Mouse (Mus musculus) small intestine, adult 2 months (tissue): ENCODE data around the gene Zfp950. TPM values are rescaled to one million over a fixed set of nuclear protein-coding genes. Genes with fewer than 3 reads are reported as not detected.

Source experiments
- H3K27ac ChIP-seq: fragments of 200-500 bp; 2 replicates; pipeline ENCODE4 v1.5.1; 2012; ENCODE audit warnings: low read depth, low read length, control low read depth, inconsistent platforms; ENCODE audit not compliant: insufficient read depth
- H3K27me3 ChIP-seq: fragments of 200-500 bp; 2 replicates; pipeline ENCODE4 v1.6.1; 2012; ENCODE audit warnings: mild to moderate bottlenecking, moderate library complexity, low read length, inconsistent platforms; ENCODE audit not compliant: control insufficient read depth, insufficient read depth
- H3K36me3 ChIP-seq: fragments of 200-500 bp; 2 replicates; pipeline ENCODE4 v1.6.1; 2012; ENCODE audit warnings: mild to moderate bottlenecking, low read length, control low read depth, inconsistent platforms; ENCODE audit not compliant: control insufficient read depth, insufficient read depth
- H3K4me1 ChIP-seq: fragments of 200-500 bp; 2 replicates; pipeline ENCODE4 v1.6.1; 2012; ENCODE audit warnings: low read length, inconsistent platforms, mixed read lengths; ENCODE audit not compliant: control insufficient read depth, insufficient read depth, insufficient read length
- H3K4me3 ChIP-seq: fragments of 200-500 bp; 2 replicates; pipeline ENCODE4 v1.5.1; 2012; ENCODE audit warnings: low read depth, mild to moderate bottlenecking, control low read depth, inconsistent platforms, low read length, moderate library complexity
- CTCF ChIP-seq: fragments of 200-500 bp; IDR thresholded peaks from 2 replicates; pipeline ENCODE4 v1.5.1; 2012; ENCODE audit warnings: low read depth, mild to moderate bottlenecking, control low read depth, inconsistent platforms, low read length, moderate library complexity, mixed read lengths; ENCODE audit not compliant: insufficient replicate concordance, insufficient read length; ENCODE audit errors: extremely low read depth
- POLR2A ChIP-seq: fragments of 200-500 bp; IDR thresholded peaks from 2 replicates; pipeline ENCODE4 v1.6.1; 2012; ENCODE audit warnings: low read depth, mild to moderate bottlenecking, control low read depth, inconsistent platforms, low read length, moderate library complexity
- WGBS: fragments of 180-500 bp; shearing (Covaris S2); methylation state at CpG from one replicate; pipeline ENCODE4 v1.1.7; 2018; 5-methylcytosine and 5-hydroxymethylcytosine counted together
- polyA plus RNA-seq: library from polyadenylated mRNA; depleted of rRNA; stranded (reverse); fragments of >200 nt; gene quantifications from 2 replicates; pipeline ENCODE4 v1.2.3, GENCODE M21; 2012

The Zfp950 gene
- polyA plus RNA-seq, 1 experiment, result 2.7 TPM

DNA sequence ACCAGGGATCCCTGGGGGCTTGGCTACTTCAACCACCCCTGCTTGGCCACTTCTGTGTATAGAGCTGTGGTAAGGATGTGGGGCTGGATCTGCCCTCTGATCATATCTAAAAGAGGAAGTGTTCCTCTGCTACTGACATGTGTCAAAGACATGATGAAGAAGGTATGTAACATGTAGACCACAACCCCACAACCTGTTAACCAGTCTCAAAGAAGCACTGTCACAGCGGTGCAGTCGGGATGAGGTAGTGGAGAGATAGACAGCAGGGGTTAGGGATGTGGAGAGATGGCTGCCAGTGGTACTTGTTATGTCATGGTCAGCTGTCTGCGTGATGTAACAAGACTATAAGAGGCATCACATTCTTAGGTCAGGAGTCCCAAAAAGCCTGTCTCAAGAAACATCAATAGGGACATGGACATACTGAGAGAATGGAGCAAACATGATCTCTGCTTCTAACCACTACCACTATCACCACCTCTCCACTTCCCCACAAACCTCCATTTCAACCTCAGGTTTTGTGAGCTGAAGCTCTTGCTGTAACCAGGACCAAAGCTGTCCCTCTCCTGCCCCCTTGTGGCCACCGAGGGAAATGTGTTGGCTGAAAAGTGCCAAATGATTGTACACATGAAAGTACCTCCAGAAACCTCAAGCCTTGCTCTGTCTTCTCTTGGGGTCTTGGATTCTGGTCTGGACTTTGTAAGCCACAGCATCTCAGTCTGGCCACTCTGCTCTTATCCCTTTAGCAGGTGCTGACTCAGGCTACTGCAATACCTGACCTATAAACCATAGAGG lies 56.3 kb downstream of the Zfp950 start:
- Histone ChIP-seq H3K4me3 (no peak overlapping the region), H3K4me1 (no peaks in the 10 kb centered on the region), H3K27me3 (no peaks in the 10 kb centered on the region), H3K36me3 (no peaks in the 10 kb centered on the region), H3K27ac (no peak overlapping the region)
- TF ChIP-seq CTCF (peak; percentile 97), POLR2A (no peak)
- WGBS, result 39% methylated on average over 4 of the region's 4 CpGs

GRCm38 (mm10) chr19:61083006-61083405 lies 57.6 kb downstream of the Zfp950 start:
- no peaks in the 10 kb centered on the region for H3K36me3 ChIP-seq
- TF ChIP-seq POLR2A, result no peak
- TF ChIP-seq CTCF, result no peak
- 96% methylated on average over 8 of the region's 8 CpGs for WGBS

DNA sequence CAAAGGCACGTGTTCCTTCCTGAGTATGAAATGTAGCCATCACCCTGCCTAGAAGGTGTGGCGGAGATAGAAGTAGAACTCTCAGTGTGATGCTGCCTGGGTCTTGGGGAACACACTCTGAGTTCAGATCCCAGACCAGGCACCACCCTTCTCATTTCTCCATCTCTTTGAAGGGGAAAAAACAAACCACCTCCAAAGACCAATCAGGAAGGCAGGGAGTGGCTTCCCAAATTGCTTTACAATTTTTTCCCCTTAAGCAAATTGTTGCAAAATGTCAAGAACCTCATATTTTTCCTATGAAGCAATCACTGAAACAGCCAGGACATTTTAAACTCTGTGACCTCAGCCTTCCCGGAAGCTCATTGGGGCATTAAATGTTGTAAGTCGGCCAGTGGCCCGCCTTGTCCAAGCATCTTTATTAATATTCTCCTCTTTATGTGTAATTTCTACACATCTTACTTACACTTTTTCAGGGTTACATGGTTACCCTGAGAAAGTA lies 60.3 kb downstream of the Zfp950 start:
- Histone ChIP-seq H3K36me3 (no peaks in the 10 kb centered on the region), H3K4me1 (no peaks in the 10 kb centered on the region), H3K4me3 (no peak overlapping the region), H3K27me3 (no peaks in the 10 kb centered on the region), H3K27ac (no peak overlapping the region)
- WGBS, result 87% methylated on average over 5 of the region's 5 CpGs
- TF ChIP-seq POLR2A (no peak), CTCF (no peak)

More at GRCm38 (mm10) chr19:61083006-61083405, 57.6 kb downstream of the Zfp950 start:
- Histone ChIP-seq H3K4me3 (no peak overlapping the region), H3K27ac (no peak overlapping the region), H3K27me3 (no peaks in the 10 kb centered on the region), H3K4me1 (no peaks in the 10 kb centered on the region)

- Histone ChIP-seq H3K4me3 (no peak overlapping the region), H3K27ac (no peak overlapping the region), H3K36me3 (no peaks in the 10 kb centered on the region), H3K27me3 (no peaks in the 10 kb centered on the region), H3K4me1 (no peaks in the 10 kb centered on the region)
- 87% methylated on average over 3 of the region's 3 CpGs for WGBS
- TF ChIP-seq CTCF (no peak), POLR2A (no peak)
Observed at GRCm38 (mm10) chr19:61078622-61079021, 62.0 kb downstream of the Zfp950 start.

DNA sequence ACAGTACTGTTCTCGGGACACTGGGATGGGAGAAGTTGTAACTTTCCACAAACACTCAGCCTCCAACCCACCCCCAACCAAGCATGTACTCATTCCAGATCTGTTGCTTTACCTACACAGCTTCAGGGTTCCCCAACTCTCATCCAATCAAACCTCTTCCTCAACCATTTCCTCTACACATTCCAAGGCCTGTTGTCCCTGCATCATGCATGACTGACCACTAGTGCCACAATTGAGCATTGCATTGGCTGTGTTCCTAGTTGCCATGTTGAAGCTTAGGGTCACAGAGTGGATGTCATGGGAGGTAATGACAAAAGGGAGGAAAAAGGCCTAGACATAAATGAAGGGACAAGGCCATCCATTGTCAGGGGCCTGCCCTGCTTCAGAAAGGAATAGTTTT lies 75.6 kb downstream of the Zfp950 start:
- TF ChIP-seq POLR2A (no peak), CTCF (no peak)
- Histone ChIP-seq H3K4me3 (no peak overlapping the region), H3K27ac (no peak overlapping the region), H3K4me1 (peaks cover 2% of the 10 kb centered on the region; the same call in 1 of the 2 replicates), H3K36me3 (0 out of 2 replicates have a peak, but pooled peaks cover 2% of the 10 kb centered on the region), H3K27me3 (no peaks in the 10 kb centered on the region)
- 92% methylated on average over 1 of the region's 1 CpGs for WGBS

- Histone ChIP-seq H3K4me1 (peaks cover 2% of the 10 kb centered on the region; the same call in 1 of the 2 replicates), H3K36me3 (0 out of 2 replicates have a peak, but pooled peaks cover 2% of the 10 kb centered on the region), H3K27me3 (no peaks in the 10 kb centered on the region), H3K4me3 (no peak overlapping the region), H3K27ac (no peak overlapping the region)
- TF ChIP-seq CTCF (no peak), POLR2A (no peak)
- WGBS, result 85% methylated on average over 3 of the region's 3 CpGs
Observed at GRCm38 (mm10) chr19:61064386-61064785, 76.3 kb downstream of the Zfp950 start.

GRCm38 (mm10) chr19:61057581-61057980 lies 83.1 kb downstream of the Zfp950 start:
- H3K4me3 ChIP-seq, result no peak overlapping the region
- no peaks in the 10 kb centered on the region for H3K27me3 ChIP-seq
- 29% methylated on average over 3 of the region's 3 CpGs for WGBS
- H3K4me1 ChIP-seq, result no peaks in the 10 kb centered on the region
- TF ChIP-seq POLR2A, result no peak
- TF ChIP-seq CTCF, result no peak
- H3K27ac ChIP-seq, result 0 out of 2 replicates have a peak overlapping the region, but pooled peaks have one; percentile 17
- H3K36me3 ChIP-seq, result no peaks in the 10 kb centered on the region
